Mouse (Mus musculus) NIH3T3 (cell line): ENCODE measurements around the gene Egfl8.

ENCODE experiments used
- DNase-seq: peaks from one replicate; pipeline ENCODE4 v3.0.0-alpha.2; 2012; ENCODE audit warnings: low read depth

The Egfl8 gene

GRCm38 (mm10) chr17:34597566-34598095 lies 18.1 kb downstream of the Egfl8 start, which contains the start of gene Ager:
TSS of gene Ager (plus strand) at chr17:34597862.
- DNase-seq, result no peak

GRCm38 (mm10) chr17:34596098-34596497 lies 19.7 kb downstream of the Egfl8 start:
- DNase-seq, result no peak

- DNase-seq, result no peak
Observed at GRCm38 (mm10) chr17:34593752-34594525, 21.8 kb downstream of the Egfl8 start.

GRCm38 (mm10) chr17:34592581-34593549 lies 22.9 kb downstream of the Egfl8 start:
- peak; percentile 46 for DNase-seq

- DNase-seq, result peak; percentile 96
Observed at GRCm38 (mm10) chr17:34591994-34592375, 23.8 kb downstream of the Egfl8 start.

GRCm38 (mm10) chr17:34591029-34591993 lies 24.5 kb downstream of the Egfl8 start, which contains the start of gene Pbx2:
TSS of gene Pbx2 (plus strand) at chr17:34591266.
- DNase-seq, result peak; percentile 55

- DNase-seq, result no peak
Observed at GRCm38 (mm10) chr17:34590154-34590987, 25.4 kb downstream of the Egfl8 start.

GRCm38 (mm10) chr17:34589681-34590101 lies 26.1 kb downstream of the Egfl8 start, which contains the start of gene Gpsm3:
TSS of gene Gpsm3 (plus strand) at chr17:34589806.
- DNase-seq, result peak; percentile 20

GRCm38 (mm10) chr17:34589206-34589605 lies 26.6 kb downstream of the Egfl8 start:
- DNase-seq, result no peak

GRCm38 (mm10) chr17:34588767-34589166 lies 27.0 kb downstream of the Egfl8 start:
- no peak for DNase-seq

- DNase-seq, result no peak
Observed at GRCm38 (mm10) chr17:34587814-34588213, 28.0 kb downstream of the Egfl8 start.

GRCm38 (mm10) chr17:34587423-34587811 lies 28.4 kb downstream of the Egfl8 start:
- peak; percentile 99 for DNase-seq

GRCm38 (mm10) chr17:34586796-34587422 lies 28.9 kb downstream of the Egfl8 start:
- peak; percentile 93 for DNase-seq

GRCm38 (mm10) chr17:34585877-34586771 lies 29.6 kb downstream of the Egfl8 start:
- no peak for DNase-seq

GRCm38 (mm10) chr17:34585121-34585520 lies 30.6 kb downstream of the Egfl8 start:
- no peak for DNase-seq

- no peak for DNase-seq
Observed at GRCm38 (mm10) chr17:34583819-34584218, 32.0 kb downstream of the Egfl8 start.

- no peak for DNase-seq
Observed at GRCm38 (mm10) chr17:34583397-34583796, 32.4 kb downstream of the Egfl8 start.

GRCm38 (mm10) chr17:34582528-34582927 lies 33.2 kb downstream of the Egfl8 start:
- DNase-seq, result no peak

GRCm38 (mm10) chr17:34578070-34578469 lies 37.7 kb downstream of the Egfl8 start:
- no peak for DNase-seq
